Mouse (Mus musculus) telencephalon, adult 2 months (tissue): ENCODE measurements around the gene Catsperd.
A peak's percentile ranks its signal among the peaks of the same experiment; 100 is the strongest.
"Not testable (repeated sequence)": the region's sequence is repeated elsewhere in the genome, so short reads cannot be mapped to it uniquely, and the experiment has no call there.

Experiments
- DNase-seq: peaks from one replicate; pipeline ENCODE4 v3.0.0-alpha.2; 2011; ENCODE audit warnings: low read depth, low spot score

Catsperd gene

DNA sequence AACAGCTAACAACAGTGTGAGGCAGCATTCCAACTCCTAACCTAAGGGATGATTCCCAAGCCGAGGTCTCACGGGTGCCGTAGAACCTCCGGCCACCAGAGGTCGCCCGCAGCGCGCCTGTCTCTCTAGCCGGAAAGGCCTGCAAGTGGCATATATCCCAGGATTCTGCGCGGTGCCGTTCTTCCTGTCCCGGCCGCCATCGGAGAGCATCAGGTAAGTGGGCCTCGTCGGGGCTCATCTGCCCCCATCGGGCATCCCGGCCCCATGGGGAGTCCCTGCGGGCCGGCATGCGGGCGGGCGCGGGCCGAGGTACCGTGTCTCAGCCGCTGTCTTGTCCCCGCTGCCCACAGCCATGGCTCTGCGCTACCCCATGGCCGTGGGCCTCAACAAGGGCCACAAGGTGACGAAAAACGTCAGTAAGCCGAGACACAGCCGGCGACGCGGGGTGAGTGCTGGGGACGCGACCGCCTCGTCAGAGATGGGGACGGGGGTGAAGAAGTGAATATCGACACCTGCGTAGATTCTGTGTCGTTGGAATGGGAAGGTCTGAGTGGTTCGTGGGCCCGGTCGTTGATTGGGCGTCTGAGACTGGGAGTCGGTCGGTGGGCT, 14.6 kb upstream of the Catsperd start, which contains the start of gene Rpl36:
Gene Rpl36 (plus strand): TSS at position 181 of the 609 bp plus-strand sequence.
- DNase-seq = peak; percentile 92

DNA sequence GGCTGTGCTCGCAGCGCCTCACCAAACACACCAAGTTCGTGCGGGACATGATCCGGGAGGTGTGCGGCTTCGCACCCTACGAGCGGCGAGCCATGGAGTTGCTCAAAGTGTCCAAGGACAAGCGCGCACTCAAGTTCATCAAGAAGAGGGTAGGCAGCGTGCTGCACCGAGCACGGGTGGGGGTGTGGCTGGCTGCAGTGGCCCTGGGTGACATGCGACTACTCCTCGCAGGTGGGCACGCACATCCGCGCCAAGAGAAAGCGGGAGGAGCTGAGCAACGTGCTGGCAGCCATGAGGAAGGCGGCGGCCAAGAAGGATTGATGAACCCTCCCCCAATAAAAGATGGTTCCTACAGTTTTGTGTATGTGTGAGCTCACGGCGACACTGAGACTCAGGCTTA, 14.1 kb upstream of the Catsperd start:
- not testable (repeated sequence) for DNase-seq

DNA sequence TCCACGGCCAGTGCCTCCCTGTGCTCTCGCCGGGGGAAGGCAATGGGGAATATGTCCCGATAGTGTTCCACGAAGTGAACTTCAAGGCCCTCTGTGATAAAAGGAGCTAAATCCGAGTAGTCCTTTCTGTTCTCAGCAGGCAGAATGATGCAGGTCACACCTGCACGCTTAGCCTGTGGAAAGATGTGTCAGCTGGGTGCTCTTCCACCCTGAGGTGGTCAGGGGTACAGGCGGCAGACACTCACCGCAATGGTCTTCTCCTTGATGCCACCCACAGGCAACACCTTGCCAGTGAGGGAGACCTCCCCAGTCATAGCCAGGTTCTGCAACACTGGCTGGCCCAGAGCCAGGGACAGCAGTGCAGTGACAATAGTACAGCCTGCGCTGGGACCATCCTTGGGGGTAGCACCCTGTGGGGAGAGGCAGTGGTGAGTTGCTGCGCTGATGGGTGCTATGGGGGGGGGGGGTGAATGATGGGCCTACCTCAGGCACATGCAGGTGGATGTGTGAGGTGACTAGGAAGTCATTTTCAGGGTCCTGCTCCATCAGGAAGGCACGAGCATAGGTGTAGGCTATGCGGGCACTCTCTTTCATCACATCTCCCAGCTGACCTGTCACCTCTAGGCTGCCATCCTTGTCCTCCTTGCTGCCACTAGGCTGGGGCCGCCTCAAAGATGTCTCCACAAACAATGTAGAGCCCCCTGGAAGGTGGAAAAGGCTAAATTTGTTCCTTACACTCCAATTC, 13.4 kb upstream of the Catsperd start:
- no peak for DNase-seq

DNA sequence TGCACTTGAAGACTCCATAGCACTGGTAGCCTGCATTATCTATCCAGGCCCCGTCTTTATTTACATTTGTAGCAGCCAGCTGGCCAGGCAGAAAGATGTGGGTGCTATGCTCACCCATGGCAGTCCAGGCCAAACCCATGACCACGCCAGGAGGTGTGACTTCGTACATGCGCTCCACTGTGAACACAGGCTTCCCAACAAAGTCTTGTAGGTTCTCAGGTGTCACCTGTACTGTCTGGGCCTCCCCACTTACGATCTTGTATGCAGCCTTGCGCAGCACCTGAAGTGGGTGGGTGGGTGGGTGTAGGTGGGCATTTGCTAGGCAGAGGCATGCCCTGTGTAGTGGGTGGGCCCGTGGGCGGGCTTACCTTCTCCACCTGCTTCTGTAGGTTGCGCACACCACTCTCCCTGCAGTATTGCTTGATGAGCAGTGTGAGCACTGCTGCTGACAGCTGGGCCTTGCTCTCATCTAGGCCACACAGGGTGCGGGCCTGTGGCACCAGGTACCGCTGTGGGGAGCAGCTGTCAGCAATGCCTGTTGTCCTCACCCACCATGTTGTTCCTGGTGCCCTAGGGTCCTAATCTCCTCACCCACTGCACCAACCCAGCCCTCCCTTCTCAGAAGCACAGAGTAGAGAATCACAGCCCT, 12.7 kb upstream of the Catsperd start:
- DNase-seq = no peak

DNA sequence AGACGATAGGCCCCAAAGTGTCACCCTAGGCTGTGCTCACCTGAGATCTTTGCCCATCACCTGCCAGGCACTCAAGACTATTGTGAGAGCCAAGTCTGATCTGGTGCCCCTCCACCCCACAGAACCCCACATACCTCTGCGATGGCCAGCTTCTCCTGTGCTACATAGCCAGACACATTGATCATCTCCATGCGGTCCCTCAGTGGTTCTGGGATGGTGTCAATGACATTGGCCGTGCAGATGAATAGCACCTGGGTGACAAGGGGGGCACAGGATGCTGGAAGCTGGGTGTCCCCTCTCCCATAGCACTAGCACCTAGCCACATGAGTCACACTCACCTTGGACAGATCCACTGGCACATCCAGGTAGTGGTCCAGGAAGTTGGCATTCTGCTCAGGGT, 12.2 kb upstream of the Catsperd start:
- DNase-seq = no peak

DNA sequence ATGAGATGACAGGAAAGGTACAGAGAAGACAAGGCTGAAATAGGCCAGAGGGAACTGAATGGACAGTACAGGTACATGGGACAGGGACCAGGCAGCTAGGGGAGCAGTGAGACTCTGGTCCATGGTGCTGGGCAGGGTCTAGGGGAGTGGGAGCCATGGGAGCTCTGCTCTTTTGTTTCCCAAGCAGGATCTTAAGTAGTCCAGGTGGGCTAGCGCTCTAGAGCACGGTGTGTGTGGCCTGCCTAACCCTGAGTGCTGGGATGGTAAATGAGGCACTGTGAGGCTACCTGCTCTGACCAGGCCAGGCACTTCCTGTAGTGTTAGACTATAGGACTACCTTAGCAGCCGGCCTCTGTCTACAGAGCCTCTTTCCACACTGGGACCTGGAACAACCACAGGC, 11.2 kb upstream of the Catsperd start:
- no peak for DNase-seq

DNA sequence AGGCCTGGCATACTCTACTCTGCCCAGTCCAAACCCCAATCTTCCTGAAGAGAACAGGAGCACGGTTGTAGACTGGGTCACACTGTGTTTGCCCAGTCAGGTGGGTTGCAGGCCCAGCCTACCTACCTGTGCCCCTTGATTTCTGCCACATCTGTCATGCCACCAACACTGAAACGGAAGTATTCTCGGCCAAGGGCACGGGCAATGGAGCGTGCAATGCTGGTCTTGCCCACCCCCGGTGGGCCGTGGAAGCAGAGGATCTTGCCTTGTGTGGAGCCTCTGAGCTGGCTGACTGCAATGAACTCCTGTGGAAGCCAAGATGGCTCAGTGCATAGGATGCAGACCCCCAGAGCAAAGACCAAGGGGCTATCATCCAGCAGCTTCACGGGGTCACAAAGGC, 10.3 kb upstream of the Catsperd start:
- DNase-seq = no peak

DNA sequence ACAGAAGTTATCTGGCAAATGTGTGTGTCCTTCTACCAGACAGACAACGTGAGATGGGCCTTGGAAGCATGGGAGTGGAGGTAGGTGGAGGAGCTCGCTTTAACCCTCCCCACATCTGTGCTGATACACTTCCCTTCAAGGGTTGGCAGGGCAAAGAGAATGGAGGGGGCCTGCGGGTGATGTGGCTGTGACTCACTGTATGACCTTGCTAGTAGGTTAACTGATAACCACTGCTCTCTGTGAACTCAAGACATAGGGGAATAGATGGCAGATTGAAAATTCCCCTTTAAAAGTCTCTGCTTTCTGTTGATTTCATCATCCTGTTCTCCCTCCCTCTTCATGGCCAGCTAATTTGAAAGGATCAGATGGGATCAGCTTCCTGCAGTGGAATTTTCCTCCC, 2.4 kb upstream of the Catsperd start:
- no peak for DNase-seq

DNA sequence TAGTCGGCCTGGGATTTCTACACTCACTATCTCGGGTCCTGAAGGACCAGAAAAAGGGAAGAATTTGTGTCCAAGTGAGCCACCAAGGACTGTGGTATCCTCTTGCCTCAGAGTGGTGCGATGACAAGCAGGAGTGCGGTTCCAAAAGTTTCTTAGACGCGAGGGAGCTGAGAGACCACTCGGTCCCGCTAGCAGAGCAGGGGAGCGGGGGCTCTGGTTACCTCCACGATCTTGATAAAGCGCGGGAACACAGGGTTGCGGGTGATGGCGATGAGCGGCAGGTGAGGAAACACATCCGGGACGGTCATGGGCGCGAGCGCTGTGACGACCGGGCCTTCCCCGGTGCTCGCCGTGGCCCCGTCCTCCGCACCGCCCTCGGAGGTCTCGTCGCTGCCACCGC, 1.7 kb upstream of the Catsperd start:
- DNase-seq = no peak

DNA sequence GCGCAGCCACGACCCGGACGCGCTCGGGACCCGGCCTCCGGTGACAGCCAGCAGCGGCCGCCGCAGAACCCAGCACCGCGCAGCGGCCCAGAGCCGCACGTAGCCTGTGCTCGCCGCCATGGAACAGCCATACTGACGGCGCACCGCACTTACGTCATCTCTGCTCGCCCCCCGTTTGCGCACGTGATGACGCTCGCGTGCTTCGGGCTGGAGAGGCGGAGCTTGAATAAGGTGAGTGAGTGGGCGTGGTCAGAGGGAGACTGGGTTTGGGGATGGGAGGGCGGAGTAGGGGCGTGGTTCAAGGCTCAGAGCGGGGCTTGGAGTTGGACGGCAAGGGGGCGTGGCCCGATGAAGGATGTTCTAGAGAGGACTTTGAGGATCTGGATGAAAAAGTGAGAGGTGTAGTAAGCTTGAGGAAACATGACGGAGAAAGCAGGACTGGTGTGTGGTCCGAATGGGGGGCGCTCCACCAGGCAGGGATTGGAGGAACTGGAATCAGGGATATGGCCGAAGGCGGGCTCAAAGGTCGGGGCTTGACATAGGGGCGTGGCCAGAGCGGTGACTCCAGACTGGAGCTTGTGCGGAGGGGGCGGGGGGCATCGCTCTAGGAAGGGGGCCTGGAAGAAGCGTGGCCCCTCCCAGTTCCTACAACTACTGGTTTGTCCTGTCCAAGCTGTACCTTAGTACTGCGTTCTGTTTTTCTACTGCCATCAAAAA, 1.0 kb upstream of the Catsperd start, which contains the start of gene Lonp1:
Gene Lonp1 (minus strand): TSS at position 134 of the 717 bp plus-strand sequence.
- DNase-seq = peak; percentile 95

DNA sequence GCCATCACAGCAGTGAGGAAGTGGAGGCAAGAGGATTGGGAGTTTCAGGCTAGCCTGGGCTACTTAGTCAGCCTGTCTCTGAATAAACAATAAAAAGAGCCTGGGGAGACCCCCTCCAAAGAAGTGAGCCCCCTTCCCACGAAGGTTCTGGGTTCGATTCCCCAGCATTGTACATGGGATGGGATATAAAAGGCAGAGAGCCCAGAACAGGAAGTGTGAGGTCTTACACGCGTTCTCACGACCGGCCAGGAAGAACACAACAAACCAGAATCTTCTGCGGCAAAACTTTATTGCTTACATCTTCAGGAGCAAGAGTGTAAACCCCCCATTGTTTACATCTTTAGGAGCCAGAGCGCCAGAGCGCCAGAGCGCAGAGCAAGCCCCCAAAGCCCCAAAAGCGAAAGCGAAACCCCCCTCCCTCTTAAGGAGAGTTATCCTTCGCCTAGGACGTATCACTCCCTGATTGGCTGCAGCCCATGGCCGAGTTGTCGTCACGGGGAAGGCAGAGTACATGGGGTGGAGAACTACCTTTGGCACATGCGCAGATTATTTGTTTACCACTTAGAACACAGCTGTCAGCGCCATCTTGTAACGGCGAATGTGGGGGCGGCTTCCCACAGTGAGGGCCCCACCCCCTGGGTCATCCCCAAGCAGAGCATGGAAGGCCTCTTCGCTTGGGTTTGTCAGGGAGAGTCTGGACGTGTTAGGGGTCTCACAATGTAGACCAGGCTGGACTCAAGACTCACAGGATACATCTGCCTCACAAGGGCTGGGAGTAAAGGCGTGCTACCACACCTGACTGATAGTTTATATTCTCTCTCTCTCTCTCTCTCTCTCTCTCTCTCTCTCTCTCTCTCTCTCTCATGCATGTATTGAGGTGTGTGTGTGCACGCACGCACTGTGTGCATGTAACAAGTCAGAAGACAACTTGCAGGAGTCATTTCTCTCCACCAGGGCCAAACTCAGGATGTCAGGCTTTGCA, 2.1 kb downstream of the Catsperd start:
- DNase-seq = not testable (repeated sequence)

DNA sequence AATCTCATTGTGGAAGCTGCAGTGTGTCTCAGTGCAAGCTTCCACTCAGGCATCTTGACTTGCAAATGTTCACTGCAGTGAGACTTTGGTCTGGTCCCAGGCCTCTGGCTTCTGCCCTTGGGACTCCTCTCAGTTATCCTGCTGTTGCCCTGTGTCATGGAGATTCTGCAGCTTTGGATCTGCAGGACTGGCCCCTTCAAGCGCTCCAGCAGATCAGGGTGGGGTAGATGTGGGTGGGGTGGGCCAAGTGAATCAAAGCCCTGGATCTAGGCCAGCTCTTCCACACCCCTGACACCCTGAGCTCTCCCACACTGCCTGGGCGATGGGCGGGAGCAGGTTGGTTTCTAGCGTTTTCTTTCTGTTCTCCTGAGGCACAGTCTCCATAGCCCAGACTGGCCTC, 3.9 kb downstream of the Catsperd start:
- DNase-seq = no peak

DNA sequence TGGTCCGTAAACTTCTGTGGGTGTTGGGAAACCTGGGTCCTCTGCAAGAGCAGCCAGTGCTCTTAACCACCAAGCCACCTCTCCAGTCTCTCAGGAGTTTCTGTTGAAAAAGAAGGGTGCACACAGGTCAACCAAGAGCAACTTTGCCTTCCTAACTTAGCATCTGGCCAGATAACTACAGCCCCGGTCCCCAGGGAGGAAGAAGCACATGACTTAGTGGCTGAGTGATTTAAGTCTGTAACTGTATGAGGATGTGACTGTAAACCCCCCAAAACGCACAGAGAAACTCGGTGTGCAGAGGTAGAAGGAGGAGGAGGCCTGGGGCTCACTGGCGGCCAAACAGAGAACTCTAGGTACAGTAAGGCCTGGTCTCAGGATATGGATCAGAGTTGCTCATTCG, 6.1 kb downstream of the Catsperd start:
- DNase-seq = no peak

DNA sequence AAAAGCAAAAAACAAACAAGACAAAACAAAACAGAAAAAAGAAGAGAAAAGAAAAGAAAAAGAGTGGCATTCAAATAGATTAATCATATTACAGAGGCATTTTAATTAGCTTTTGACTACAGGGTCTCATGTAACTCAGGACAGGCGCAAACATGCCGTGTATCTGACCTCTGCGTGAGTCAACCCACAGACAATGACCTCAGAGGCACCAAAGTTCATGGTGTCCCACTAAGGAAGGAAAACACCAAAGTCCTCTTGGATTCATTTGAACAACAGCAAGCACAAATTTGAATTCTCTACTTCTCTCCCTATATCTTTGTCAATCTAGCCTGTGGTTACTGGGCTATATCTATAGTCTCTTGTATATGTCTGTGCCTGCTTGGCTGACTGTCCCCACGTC, 15.3 kb downstream of the Catsperd start:
- DNase-seq = no peak

DNA sequence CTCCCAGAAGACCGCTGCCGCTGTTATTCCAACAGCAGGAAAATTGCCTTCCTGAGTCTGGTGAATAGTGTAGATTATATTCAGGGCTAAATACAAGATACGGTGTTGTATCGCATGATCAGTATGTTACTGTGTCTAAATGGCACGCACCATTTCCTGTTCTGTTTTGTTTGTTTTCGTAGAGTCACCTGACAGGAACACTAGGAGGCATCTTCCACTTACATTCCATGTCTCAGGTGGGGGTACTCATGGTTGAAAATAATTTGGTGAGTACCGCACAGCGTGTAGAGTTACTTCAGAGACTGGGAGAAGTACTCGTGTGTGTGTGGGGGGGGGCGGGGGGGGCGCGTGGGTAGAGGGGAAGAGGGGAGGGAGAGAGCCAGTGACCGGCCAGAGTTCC, 19.6 kb downstream of the Catsperd start:
- DNase-seq = no peak

DNA sequence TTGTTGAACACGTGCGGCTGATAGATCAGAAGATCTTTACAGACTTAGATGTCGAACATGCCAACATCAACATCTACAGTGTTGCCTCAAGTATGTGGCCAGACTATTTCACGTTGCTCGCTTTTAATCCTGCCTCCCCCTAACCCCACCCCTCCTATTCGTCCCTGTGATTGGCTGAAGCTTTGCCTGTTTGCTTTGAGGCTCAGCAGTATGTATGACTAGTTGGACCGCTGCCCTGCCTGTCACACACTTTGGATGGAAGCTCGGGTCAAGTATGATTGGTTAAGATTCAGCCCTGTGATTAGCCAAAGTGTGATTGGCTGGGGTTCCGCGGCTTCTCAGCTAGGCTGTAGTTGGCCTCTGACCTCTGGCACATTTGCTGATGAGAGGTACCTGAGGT, 23.9 kb downstream of the Catsperd start:
- DNase-seq = no peak

DNA sequence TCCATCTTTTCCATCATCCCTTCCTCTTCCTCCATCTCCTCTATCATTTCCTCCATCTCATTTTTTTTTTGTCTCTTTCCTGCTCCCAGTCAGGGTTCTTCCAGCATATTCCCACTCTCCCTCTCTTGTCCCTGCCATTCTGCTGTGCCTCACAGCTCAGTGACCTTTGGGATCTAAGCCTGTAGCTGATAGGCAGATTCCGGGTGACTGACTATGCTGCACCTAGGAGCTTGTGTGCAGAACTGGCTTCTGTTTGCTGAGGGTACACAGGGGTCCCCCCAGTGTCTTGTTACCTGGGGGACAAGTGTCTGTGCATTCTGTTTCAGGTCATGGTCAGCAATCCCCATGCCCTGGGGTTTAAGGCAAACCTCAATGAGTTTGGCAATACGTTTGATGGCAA, 26.8 kb downstream of the Catsperd start:
- no peak for DNase-seq

DNA sequence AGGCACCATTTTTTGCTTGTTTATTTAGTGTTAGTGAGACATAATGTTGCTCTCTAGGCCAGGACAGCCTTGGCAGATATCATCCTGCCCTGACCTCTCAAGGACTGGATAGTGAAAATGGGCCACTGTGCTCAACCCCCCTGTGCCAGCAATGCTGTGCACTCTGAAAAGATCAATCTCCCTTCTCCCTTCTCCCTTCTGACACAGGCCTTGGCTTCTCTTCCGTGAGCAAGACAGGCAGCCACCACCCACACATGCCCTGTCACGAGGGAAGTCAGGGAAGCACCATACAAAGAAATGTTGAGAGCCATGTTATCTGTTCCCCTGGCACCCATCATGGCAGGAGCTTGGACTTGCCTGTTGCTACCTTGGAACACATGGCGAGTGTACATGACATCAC, 27.4 kb downstream of the Catsperd start:
- DNase-seq = no peak

DNA sequence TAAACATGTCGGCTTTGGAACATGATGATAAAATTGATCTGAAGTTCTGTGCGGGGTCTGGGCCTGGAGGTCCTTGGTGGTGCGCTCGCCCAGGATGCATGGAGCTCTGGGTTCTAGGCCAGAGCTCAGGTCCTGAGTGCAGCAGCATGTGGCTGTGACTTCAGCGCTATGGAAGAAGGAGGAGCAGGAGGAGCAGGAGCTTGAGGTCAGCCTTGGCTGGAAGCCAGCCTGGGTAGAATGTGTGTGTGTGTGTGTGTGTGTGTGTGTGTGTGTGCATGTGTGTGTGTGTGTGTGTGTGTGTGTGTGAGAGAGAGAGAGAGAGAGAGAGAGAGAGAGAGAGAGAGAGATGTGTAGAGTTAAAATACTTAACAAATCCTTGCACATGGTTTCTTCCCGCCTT, 28.2 kb downstream of the Catsperd start:
- DNase-seq = no peak

DNA sequence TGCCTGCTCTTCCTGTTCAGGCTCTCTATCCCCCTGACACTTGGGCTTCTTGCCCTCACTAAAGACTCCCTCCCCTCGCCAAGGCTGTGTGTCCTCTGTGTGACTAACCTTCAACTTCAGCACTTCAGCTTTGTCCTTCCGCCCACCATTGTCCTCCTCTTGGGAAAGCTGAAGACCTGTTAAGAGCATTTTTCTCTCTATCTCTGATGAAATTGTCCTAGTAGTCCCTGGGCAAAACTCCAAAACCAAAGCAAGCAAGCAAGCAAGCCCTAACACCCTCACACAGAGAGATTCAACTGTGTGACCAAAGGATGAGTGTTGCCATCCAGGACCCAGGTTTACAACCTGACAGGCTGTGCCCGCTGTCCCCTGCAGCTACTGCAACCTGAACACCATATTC, 35.7 kb downstream of the Catsperd start:
- no peak for DNase-seq

DNA sequence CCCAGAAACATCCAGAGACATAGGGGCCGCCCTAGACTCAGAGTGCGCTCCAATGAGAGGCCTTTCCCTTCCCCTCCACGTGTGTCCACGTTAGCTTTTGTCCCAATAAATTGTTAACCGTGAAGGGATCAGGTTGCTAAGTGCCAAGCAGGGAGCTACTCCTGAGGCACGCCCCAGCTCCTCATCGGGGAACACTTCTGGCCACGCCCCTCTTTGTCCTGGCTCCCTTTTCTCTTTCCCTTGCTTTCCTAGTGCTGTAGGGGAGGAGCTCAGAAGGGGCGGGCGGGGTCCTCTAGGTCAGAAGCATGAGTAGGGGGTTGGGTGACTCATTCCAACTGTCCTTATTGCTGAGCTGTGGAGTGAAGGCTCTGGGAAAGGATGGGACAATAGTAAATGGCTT, 36.4 kb downstream of the Catsperd start:
- DNase-seq = no peak
